Comparison of ENCODE assay signal across 15 mouse cellular contexts in the genomic region with DNA sequence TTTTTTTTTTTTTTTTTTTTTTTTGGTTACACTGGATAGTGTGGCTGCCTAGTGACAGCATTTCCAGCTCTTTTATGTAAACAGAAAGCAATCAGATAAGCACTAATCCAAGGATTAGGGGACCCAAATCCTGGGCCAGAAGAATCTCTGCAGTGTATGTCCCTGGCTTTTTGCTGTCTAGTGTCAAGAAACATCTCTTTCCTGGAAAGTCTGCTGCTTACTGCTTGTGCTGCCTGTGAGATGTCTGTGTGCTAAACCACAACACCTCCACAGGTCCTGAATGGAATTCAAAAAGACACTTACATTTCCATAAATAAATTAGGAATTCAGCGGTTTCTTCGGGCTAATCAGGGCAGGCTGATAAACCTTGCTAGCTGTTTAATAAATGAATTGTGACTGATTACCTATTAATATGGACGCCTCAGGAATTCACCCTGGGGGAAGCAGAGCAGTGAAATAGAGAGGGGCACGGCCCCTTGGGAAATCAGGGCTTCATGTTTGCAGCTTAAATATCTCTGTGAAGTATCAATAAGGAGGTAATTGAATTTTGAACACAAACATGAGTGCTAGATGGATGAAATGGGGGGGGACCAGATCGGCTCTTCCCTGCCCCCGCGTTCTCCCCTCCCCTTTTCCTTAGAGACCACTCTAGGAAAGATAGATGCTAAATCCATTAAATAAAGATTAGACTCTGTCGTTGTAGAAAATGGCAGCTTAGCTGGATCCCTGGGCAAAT. TPM values are rescaled to one million over a fixed set of nuclear protein-coding genes. Genes with fewer than 3 reads are reported as not detected.
DNase-seq lines count a peak whose midpoint lies in the region; ATAC-seq and TF ChIP-seq lines count a peak whose summit lies in the region.
"Had no signal": no experiment of that assay in that cellular context is flagged by ENCODE, and none has a peak within 500 bp of the region (broad histone marks: within the 10 kb centered on the region; RNA-seq: fewer than 3 reads in every experiment).

No protein-coding gene starts in this region.

- no peak for TF ChIP-seq POLR2A in brain, embryonic 14.5 days (IDR thresholded peaks at IDR 0.05; ENCODE audit: borderline replicate concordance, extremely low read depth, insufficient read depth, insufficient read length, poor library complexity, severe bottlenecking)

- no peak overlapping the region for H3K4me3 ChIP-seq in forebrain, embryonic 14.5 days (ENCODE audit: low read depth, low read length)
- no peak overlapping the region for H3K4me3 ChIP-seq in forebrain, postnatal 0 days (ENCODE audit: low read depth, low read length)
- no peak overlapping the region for H3K4me3 ChIP-seq in hindbrain, embryonic 15.5 days
- no peak overlapping the region for H3K4me3 ChIP-seq in neural tube, embryonic 12.5 days
- H3K4me3 ChIP-seq in intestine, postnatal 0 days (ENCODE audit: low read depth, low read length) = no peak overlapping the region
- H3K4me3 ChIP-seq: liver, embryonic 15.5 days had no signal

- no peak overlapping the region for H3K9ac ChIP-seq in forebrain, embryonic 14.5 days (ENCODE audit: low read length)
- H3K9ac ChIP-seq in forebrain, postnatal 0 days = no peak overlapping the region
- no peak overlapping the region for H3K9ac ChIP-seq in hindbrain, embryonic 15.5 days
- H3K9ac ChIP-seq in neural tube, embryonic 12.5 days = no peak overlapping the region
- H3K9ac ChIP-seq in intestine, postnatal 0 days (ENCODE audit: low read depth, low read length) = no peak overlapping the region
- H3K9ac ChIP-seq: liver, embryonic 15.5 days had no signal

- WGBS in forebrain, embryonic 14.5 days = 41% methylated on average over 8 of the region's 8 CpGs
- 42% methylated on average over 8 of the region's 8 CpGs for WGBS in forebrain, postnatal 0 days
- 34% methylated on average over 8 of the region's 8 CpGs for WGBS in hindbrain, embryonic 15.5 days
- 59% methylated on average over 8 of the region's 8 CpGs for WGBS in neural tube, embryonic 12.5 days
- 52% methylated on average over 8 of the region's 8 CpGs for WGBS in intestine, postnatal 0 days

- no peak overlapping the region for H3K4me2 ChIP-seq in forebrain, embryonic 14.5 days (ENCODE audit: low read length)
- no peak overlapping the region for H3K4me2 ChIP-seq in forebrain, postnatal 0 days (ENCODE audit: low read depth)
- H3K4me2 ChIP-seq in hindbrain, embryonic 15.5 days = peak overlapping the region; percentile 17
- 0 out of 2 replicates have a peak overlapping the region, but pooled peaks have one; percentile 0 for H3K4me2 ChIP-seq in neural tube, embryonic 12.5 days (replicated peaks)
- H3K4me2 ChIP-seq in intestine, postnatal 0 days (replicated peaks; ENCODE audit: low read depth) = no peak overlapping the region
- H3K4me2 ChIP-seq: liver, embryonic 15.5 days had no signal

- peaks cover 8% of the 10 kb centered on the region; the same call in 1 of the 2 replicates for H3K4me1 ChIP-seq in forebrain, embryonic 14.5 days (ENCODE audit: control insufficient read depth, insufficient read depth, low read length)
- no peaks in the 10 kb centered on the region for H3K4me1 ChIP-seq in forebrain, postnatal 0 days (ENCODE audit: insufficient read depth)
- H3K4me1 ChIP-seq in hindbrain, embryonic 15.5 days (replicated peaks) = peaks cover 15% of the 10 kb centered on the region
- H3K4me1 ChIP-seq in neural tube, embryonic 12.5 days = peaks cover 5% of the 10 kb centered on the region; the same call in 1 of the 2 replicates
- no peaks in the 10 kb centered on the region for H3K4me1 ChIP-seq in intestine, postnatal 0 days (replicated peaks; ENCODE audit: control insufficient read depth, insufficient read depth, low read length)

- peak; percentile 33 for DNase-seq in forebrain, embryonic 14.5 days (ENCODE audit: low spot score)
- no peak for DNase-seq in forebrain, postnatal 0 days
- DNase-seq in brain, embryonic 14.5 days (ENCODE audit: low read depth) = peak; percentile 81
- no peak for DNase-seq in kidney, adult 8-10 months
- no peak for DNase-seq in cerebellum, postnatal 4 days (ENCODE audit: low spot score in 2 of 2)
- DNase-seq: adrenal gland, postnatal 25 days; heart, adult 18-20 months; kidney, postnatal 36 days; left cerebral cortex, postnatal 4 days; lung, postnatal 36 days had no signal

- H3K9me3 ChIP-seq in forebrain, embryonic 14.5 days (replicated peaks; ENCODE audit: control insufficient read depth, low read length) = no peaks in the 10 kb centered on the region
- no peaks in the 10 kb centered on the region for H3K9me3 ChIP-seq in forebrain, postnatal 0 days (ENCODE audit: low read length)
- H3K9me3 ChIP-seq in hindbrain, embryonic 15.5 days = no peaks in the 10 kb centered on the region
- no peaks in the 10 kb centered on the region for H3K9me3 ChIP-seq in neural tube, embryonic 12.5 days
- no peaks in the 10 kb centered on the region for H3K9me3 ChIP-seq in intestine, postnatal 0 days (ENCODE audit: control insufficient read depth)
- H3K9me3 ChIP-seq: liver, embryonic 15.5 days had no signal

- H3K36me3 ChIP-seq in forebrain, embryonic 14.5 days (ENCODE audit: control insufficient read depth, insufficient read depth, low read length) = no peaks in the 10 kb centered on the region
- H3K36me3 ChIP-seq in forebrain, postnatal 0 days (ENCODE audit: insufficient read depth) = no peaks in the 10 kb centered on the region
- H3K36me3 ChIP-seq in hindbrain, embryonic 15.5 days = no peaks in the 10 kb centered on the region
- no peaks in the 10 kb centered on the region for H3K36me3 ChIP-seq in neural tube, embryonic 12.5 days
- no peaks in the 10 kb centered on the region for H3K36me3 ChIP-seq in intestine, postnatal 0 days (ENCODE audit: control insufficient read depth, insufficient read depth)
- H3K36me3 ChIP-seq: liver, embryonic 15.5 days had no signal

- H3K27me3 ChIP-seq in forebrain, embryonic 14.5 days (replicated peaks; ENCODE audit: control insufficient read depth, insufficient read depth, low read length) = no peaks in the 10 kb centered on the region
- no peaks in the 10 kb centered on the region for H3K27me3 ChIP-seq in forebrain, postnatal 0 days (ENCODE audit: insufficient read depth, low read length)
- H3K27me3 ChIP-seq in hindbrain, embryonic 15.5 days = no peaks in the 10 kb centered on the region
- no peaks in the 10 kb centered on the region for H3K27me3 ChIP-seq in neural tube, embryonic 12.5 days (replicated peaks)
- no peaks in the 10 kb centered on the region for H3K27me3 ChIP-seq in intestine, postnatal 0 days (replicated peaks; ENCODE audit: control insufficient read depth, insufficient read depth, low read length)
- H3K27me3 ChIP-seq: liver, embryonic 15.5 days had no signal

- ATAC-seq in forebrain, embryonic 14.5 days = no peak
- no peak; the same call in 1 of the 2 replicates for ATAC-seq in forebrain, postnatal 0 days
- peak; percentile 66; the same call in 1 of the 2 replicates for ATAC-seq in hindbrain, embryonic 15.5 days (ENCODE audit: low FRiP score, low read depth)
- peak; percentile 41; the same call in 1 of the 2 replicates for ATAC-seq in neural tube, embryonic 12.5 days (ENCODE audit: low FRiP score, low read depth)
- no peak for ATAC-seq in intestine, postnatal 0 days
- ATAC-seq: intestine, embryonic 16.5 days had no signal

- no peak for TF ChIP-seq CTCF in forebrain, postnatal 0 days (IDR thresholded peaks at IDR 0.05; ENCODE audit: low read depth)
- no peak for TF ChIP-seq CTCF in brain, embryonic 14.5 days (IDR thresholded peaks at IDR 0.05; ENCODE audit: borderline replicate concordance, extremely low read depth, insufficient read depth, insufficient read length)
- no peak for TF ChIP-seq CTCF in intestine, postnatal 0 days (IDR thresholded peaks at IDR 0.05; ENCODE audit: low read depth)

- no peak overlapping the region for H3K27ac ChIP-seq in forebrain, embryonic 14.5 days (ENCODE audit: low read depth, low read length)
- no peak overlapping the region for H3K27ac ChIP-seq in forebrain, postnatal 0 days (ENCODE audit: low read depth, low read length)
- H3K27ac ChIP-seq in hindbrain, embryonic 15.5 days (replicated peaks) = peak overlapping the region; percentile 55
- H3K27ac ChIP-seq in neural tube, embryonic 12.5 days = no peak overlapping the region
- H3K27ac ChIP-seq in intestine, postnatal 0 days (ENCODE audit: low read depth, low read length) = no peak overlapping the region
- H3K27ac ChIP-seq: liver, embryonic 15.5 days had no signal

RNA-seq across cellular contexts. Expression of a gene that starts 49.5 kb away (rescaled TPM):
- polyA plus RNA-seq in forebrain, embryonic 14.5 days (2014; fragmentation: Nextera tagmentation; extraction: Ambion mirVana) = 41.2 and 46.1 TPM in 2 replicates
- 18.2 and 22.1 TPM in 2 replicates for total RNA-seq in forebrain, postnatal 0 days (2014; rRNA removed)
- 18.1 and 23.6 TPM in 2 replicates for polyA plus RNA-seq in forebrain, postnatal 0 days (2015; fragmentation: Nextera tagmentation; extraction: Ambion mirVana)
- polyA plus RNA-seq in brain, embryonic 14.5 days (2012; rRNA removed) = 24.5 and 40.8 TPM in 2 replicates
- polyA plus RNA-seq in hindbrain, embryonic 15.5 days (2015; fragmentation: Nextera tagmentation; extraction: Ambion mirVana) = 31.2 and 32.6 TPM in 2 replicates
- polyA plus RNA-seq in neural tube, embryonic 12.5 days (2016; fragmentation: Nextera tagmentation; extraction: Ambion mirVana) = 33.1 and 34.0 TPM in 2 replicates
- 7.9 and 8.0 TPM in 2 replicates for polyA plus RNA-seq in intestine, postnatal 0 days (2015; fragmentation: Nextera tagmentation; extraction: Ambion mirVana)

RNA-seq across cellular contexts. Expression of a gene that starts 49.9 kb away (rescaled TPM):
- 35.2 and 37.7 TPM in 2 replicates for polyA plus RNA-seq in forebrain, embryonic 14.5 days (2014; fragmentation: Nextera tagmentation; extraction: Ambion mirVana)
- 29.8 and 35.9 TPM in 2 replicates for total RNA-seq in forebrain, postnatal 0 days (2014; rRNA removed)
- polyA plus RNA-seq in forebrain, postnatal 0 days (2015; fragmentation: Nextera tagmentation; extraction: Ambion mirVana) = 28.8 and 33.9 TPM in 2 replicates
- polyA plus RNA-seq in brain, embryonic 14.5 days (2012; rRNA removed) = 18.0 and 19.3 TPM in 2 replicates
- 31.0 and 31.2 TPM in 2 replicates for polyA plus RNA-seq in hindbrain, embryonic 15.5 days (2015; fragmentation: Nextera tagmentation; extraction: Ambion mirVana)
- 24.0 and 25.9 TPM in 2 replicates for polyA plus RNA-seq in neural tube, embryonic 12.5 days (2016; fragmentation: Nextera tagmentation; extraction: Ambion mirVana)
- 13.5 and 15.4 TPM in 2 replicates for polyA plus RNA-seq in intestine, postnatal 0 days (2015; fragmentation: Nextera tagmentation; extraction: Ambion mirVana)

Comparison
In these comparisons a context has a peak if more than half of its experiments do, and no peak if none do; other contexts are left out.
1. DNase-seq: peak in forebrain, embryonic 14.5 days (single experiment) and brain, embryonic 14.5 days (single experiment); none in forebrain, postnatal 0 days (single experiment), kidney, adult 8-10 months (0 of 2) and cerebellum, postnatal 4 days (0 of 2).
2. ATAC-seq: peak in hindbrain, embryonic 15.5 days (single experiment) and neural tube, embryonic 12.5 days (single experiment); none in forebrain, embryonic 14.5 days (single experiment), forebrain, postnatal 0 days (single experiment) and intestine, postnatal 0 days (single experiment).
3. H3K4me2 ChIP-seq: peak in hindbrain, embryonic 15.5 days (single experiment) and neural tube, embryonic 12.5 days (single experiment); none in forebrain, embryonic 14.5 days (single experiment), forebrain, postnatal 0 days (single experiment) and intestine, postnatal 0 days (single experiment).